Mouse (Mus musculus) myocyte (in vitro differentiated cells): ENCODE data around the gene Hoxc4.

Experiments
- CEBPB ChIP-seq: IDR thresholded peaks from 2 replicates; pipeline ENCODE4 v1.6.1; 2011; ENCODE audit warnings: mild to moderate bottlenecking, moderate library complexity; ENCODE audit not compliant: poor library complexity, insufficient read depth, severe bottlenecking
- E2F4 ChIP-seq: IDR thresholded peaks from one replicate; pipeline ENCODE4 v1.6.1; 2011; ENCODE audit warnings: mild to moderate bottlenecking, control low read depth, moderate library complexity; ENCODE audit not compliant: insufficient read depth
- MAX ChIP-seq: IDR thresholded peaks from one replicate; pipeline ENCODE4 v1.6.1; 2011; ENCODE audit warnings: low read depth, mild to moderate bottlenecking, control low read depth
- MYOD1 ChIP-seq, 3 experiments: IDR thresholded peaks; one replicate each; pipeline ENCODE4 v1.6.1; 2011; ENCODE audit warnings: control low read depth in 2 of 3, low read depth in 2 of 3, mild to moderate bottlenecking in 2 of 3, moderate library complexity in 1 of 3; ENCODE audit not compliant: insufficient read length in 2 of 3, control insufficient read depth in 1 of 3
- POLR2AphosphoS2 ChIP-seq: IDR thresholded peaks from one replicate; pipeline ENCODE4 v1.6.1; 2011; ENCODE audit warnings: low read depth, control low read depth; ENCODE audit not compliant: insufficient read length
- TCF12 ChIP-seq: IDR thresholded peaks from one replicate; pipeline ENCODE4 v1.6.1; 2011; ENCODE audit warnings: mild to moderate bottlenecking, control low read depth; ENCODE audit not compliant: poor library complexity, insufficient read depth, severe bottlenecking
- USF1 ChIP-seq: IDR thresholded peaks from one replicate; pipeline ENCODE4 v1.6.1; 2011; ENCODE audit warnings: low read depth, mild to moderate bottlenecking, control low read depth, moderate library complexity

- TF ChIP-seq MAX = no peak
- TF ChIP-seq POLR2AphosphoS2 = no peak
- no peak for TF ChIP-seq TCF12
- no peak for TF ChIP-seq MYOD1 (IDR thresholded peaks at IDR 0.05; ENCODE audit: control insufficient read depth in 1 of 3, insufficient read length in 2 of 3, low read depth in 2 of 3)
- TF ChIP-seq USF1 = no peak
- TF ChIP-seq E2F4 = no peak
- no peak for TF ChIP-seq CEBPB
These were observed 58.9 kb downstream of the Hoxc4 start for GRCm38 (mm10) chr15:103077673-103078072.
